Mouse (Mus musculus): ENCODE data around the gene Minos1. TPM values are rescaled to one million over a fixed set of nuclear protein-coding genes. Genes with fewer than 3 reads are reported as not detected.

The Minos1 gene
- total and polyA plus RNA-seq, 2 experiments = 29.7 to 45.2 TPM

GRCm38 (mm10) chr4:139154576-139155307 is 23.8 kb upstream of the Minos1 start:
- 72% methylated on average over 20 of the region's 20 CpGs for WGBS
- no peak overlapping the region for H3K27ac ChIP-seq (replicated peaks; ENCODE audit: insufficient read depth, low read depth, low read length)
- TF ChIP-seq CTCF (IDR thresholded peaks at IDR 0.05; ENCODE audit: low read depth, low read length) = no peak
- no peak for TF ChIP-seq POLR2A (IDR thresholded peaks at IDR 0.05; ENCODE audit: extremely low read depth, insufficient read depth, low read length)
- H3K79me2 ChIP-seq (ENCODE audit: control insufficient read depth, insufficient read depth, low read length) = no peaks in the 10 kb centered on the region
- no peak overlapping the region for H3K9ac ChIP-seq (ENCODE audit: low read depth, low read length)
- H3K27me3 ChIP-seq (ENCODE audit: control insufficient read depth, insufficient read depth, low read length) = no peaks in the 10 kb centered on the region; the same call in 1 of the 2 replicates
- no peaks in the 10 kb centered on the region for H3K4me1 ChIP-seq (ENCODE audit: control insufficient read depth, insufficient read depth, low read length)
- no peak for DNase-seq (ENCODE audit: extremely low read depth, low read depth, low spot score)
- no peaks in the 10 kb centered on the region for H3K36me3 ChIP-seq (ENCODE audit: control insufficient read depth, insufficient read depth, low read length)
- H3K4me3 ChIP-seq (ENCODE audit: insufficient read depth, low read depth, low read length) = no peak overlapping the region

- Histone ChIP-seq H3K4me3 (ENCODE audit: insufficient read depth, low read depth, low read length) (no peak overlapping the region), H3K27ac (replicated peaks; ENCODE audit: insufficient read depth, low read depth, low read length) (no peak overlapping the region), H3K9ac (ENCODE audit: low read depth, low read length) (no peak overlapping the region), H3K36me3 (ENCODE audit: control insufficient read depth, insufficient read depth, low read length) (no peaks in the 10 kb centered on the region), H3K4me1 (ENCODE audit: control insufficient read depth, insufficient read depth, low read length) (no peaks in the 10 kb centered on the region), H3K27me3 (ENCODE audit: control insufficient read depth, insufficient read depth, low read length) (no peaks in the 10 kb centered on the region), H3K79me2 (ENCODE audit: control insufficient read depth, insufficient read depth, low read length) (no peaks in the 10 kb centered on the region)
- DNase-seq (ENCODE audit: extremely low read depth, low read depth, low spot score) = no peak
- 74% methylated on average over 6 of the region's 6 CpGs for WGBS
- TF ChIP-seq CTCF (IDR thresholded peaks at IDR 0.05; ENCODE audit: low read depth, low read length) (0 out of 2 replicates have a peak, but pooled peaks have one; percentile 10), POLR2A (IDR thresholded peaks at IDR 0.05; ENCODE audit: extremely low read depth, insufficient read depth, low read length) (no peak)
Observed at GRCm38 (mm10) chr4:139151370-139151769, 20.5 kb upstream of the Minos1 start.

GRCm38 (mm10) chr4:139146760-139147159 is 15.8 kb upstream of the Minos1 start:
- no peak overlapping the region for H3K27ac ChIP-seq (replicated peaks; ENCODE audit: insufficient read depth, low read depth, low read length)
- H3K9ac ChIP-seq (ENCODE audit: low read depth, low read length) = no peak overlapping the region
- DNase-seq (ENCODE audit: extremely low read depth, low read depth, low spot score) = no peak
- no peak for TF ChIP-seq POLR2A (IDR thresholded peaks at IDR 0.05; ENCODE audit: extremely low read depth, insufficient read depth, low read length)
- no peaks in the 10 kb centered on the region for H3K79me2 ChIP-seq (ENCODE audit: control insufficient read depth, insufficient read depth, low read length)
- no peaks in the 10 kb centered on the region for H3K4me1 ChIP-seq (ENCODE audit: control insufficient read depth, insufficient read depth, low read length)
- no peaks in the 10 kb centered on the region for H3K36me3 ChIP-seq (ENCODE audit: control insufficient read depth, insufficient read depth, low read length)
- no peaks in the 10 kb centered on the region for H3K27me3 ChIP-seq (ENCODE audit: control insufficient read depth, insufficient read depth, low read length)
- no peak overlapping the region for H3K4me3 ChIP-seq (ENCODE audit: insufficient read depth, low read depth, low read length)
- WGBS = 76% methylated on average over 5 of the region's 5 CpGs

GRCm38 (mm10) chr4:139145156-139145555 is 14.2 kb upstream of the Minos1 start:
- no peaks in the 10 kb centered on the region for H3K27me3 ChIP-seq (ENCODE audit: control insufficient read depth, insufficient read depth, low read length)
- no peaks in the 10 kb centered on the region for H3K36me3 ChIP-seq (ENCODE audit: control insufficient read depth, insufficient read depth, low read length)
- no peaks in the 10 kb centered on the region for H3K4me1 ChIP-seq (ENCODE audit: control insufficient read depth, insufficient read depth, low read length)
- H3K4me3 ChIP-seq (ENCODE audit: insufficient read depth, low read depth, low read length) = no peak overlapping the region
- 96% methylated on average over 11 of the region's 11 CpGs for WGBS
- no peak for TF ChIP-seq POLR2A (IDR thresholded peaks at IDR 0.05; ENCODE audit: extremely low read depth, insufficient read depth, low read length)
- peak; percentile 38; the same call in 1 of the 2 replicates for TF ChIP-seq CTCF (IDR thresholded peaks at IDR 0.05; ENCODE audit: low read depth, low read length)
- H3K79me2 ChIP-seq (ENCODE audit: control insufficient read depth, insufficient read depth, low read length) = no peaks in the 10 kb centered on the region
- no peak overlapping the region for H3K9ac ChIP-seq (ENCODE audit: low read depth, low read length)
- H3K27ac ChIP-seq (replicated peaks; ENCODE audit: insufficient read depth, low read depth, low read length) = no peak overlapping the region
- DNase-seq (ENCODE audit: extremely low read depth, low read depth, low spot score) = no peak

GRCm38 (mm10) chr4:139144577-139144976 is 13.7 kb upstream of the Minos1 start:
- Histone ChIP-seq H3K79me2 (ENCODE audit: control insufficient read depth, insufficient read depth, low read length) (no peaks in the 10 kb centered on the region), H3K4me3 (ENCODE audit: insufficient read depth, low read depth, low read length) (no peak overlapping the region), H3K27me3 (ENCODE audit: control insufficient read depth, insufficient read depth, low read length) (no peaks in the 10 kb centered on the region), H3K27ac (replicated peaks; ENCODE audit: insufficient read depth, low read depth, low read length) (no peak overlapping the region), H3K36me3 (ENCODE audit: control insufficient read depth, insufficient read depth, low read length) (no peaks in the 10 kb centered on the region), H3K4me1 (ENCODE audit: control insufficient read depth, insufficient read depth, low read length) (no peaks in the 10 kb centered on the region), H3K9ac (ENCODE audit: low read depth, low read length) (no peak overlapping the region)
- DNase-seq (ENCODE audit: extremely low read depth, low read depth, low spot score) = no peak
- 95% methylated on average over 4 of the region's 4 CpGs for WGBS
- TF ChIP-seq POLR2A (IDR thresholded peaks at IDR 0.05; ENCODE audit: extremely low read depth, insufficient read depth, low read length) = no peak
- TF ChIP-seq CTCF (IDR thresholded peaks at IDR 0.05; ENCODE audit: low read depth, low read length) = no peak

GRCm38 (mm10) chr4:139142985-139143384 is 12.1 kb upstream of the Minos1 start:
- 55% methylated on average over 9 of the region's 9 CpGs for WGBS
- no peak for TF ChIP-seq POLR2A (IDR thresholded peaks at IDR 0.05; ENCODE audit: extremely low read depth, insufficient read depth, low read length)
- no peak for TF ChIP-seq CTCF (IDR thresholded peaks at IDR 0.05; ENCODE audit: low read depth, low read length)
- no peaks in the 10 kb centered on the region for H3K4me1 ChIP-seq (ENCODE audit: control insufficient read depth, insufficient read depth, low read length)
- no peaks in the 10 kb centered on the region for H3K27me3 ChIP-seq (ENCODE audit: control insufficient read depth, insufficient read depth, low read length)
- H3K27ac ChIP-seq (replicated peaks; ENCODE audit: insufficient read depth, low read depth, low read length) = no peak overlapping the region
- no peaks in the 10 kb centered on the region for H3K36me3 ChIP-seq (ENCODE audit: control insufficient read depth, insufficient read depth, low read length)
- H3K4me3 ChIP-seq (ENCODE audit: insufficient read depth, low read depth, low read length) = no peak overlapping the region
- H3K9ac ChIP-seq (ENCODE audit: low read depth, low read length) = no peak overlapping the region
- no peak for DNase-seq (ENCODE audit: extremely low read depth, low read depth, low spot score)
- H3K79me2 ChIP-seq (ENCODE audit: control insufficient read depth, insufficient read depth, low read length) = no peaks in the 10 kb centered on the region

All from liver, adult 2 months (tissue).